Mouse (Mus musculus) liver, adult (tissue): ENCODE data around the gene Hipk3.

Experiments used
- GATA4 ChIP-seq: IDR thresholded peaks from 2 replicates; pipeline ENCODE4 v1.6.1; 2014; ENCODE audit warnings: mild to moderate bottlenecking, low read length; ENCODE audit not compliant: insufficient replicate concordance

Hipk3 gene

GRCm38 (mm10) chr2:104407913-104408312 is 86.3 kb downstream of the Hipk3 start:
- no peak for TF ChIP-seq GATA4

GRCm38 (mm10) chr2:104404036-104404435 is 90.2 kb downstream of the Hipk3 start:
- TF ChIP-seq GATA4 = no peak

- no peak for TF ChIP-seq GATA4
Measured at GRCm38 (mm10) chr2:104398651-104399290, 95.5 kb downstream of the Hipk3 start.

- TF ChIP-seq GATA4 = no peak
Measured at GRCm38 (mm10) chr2:104395961-104396360, 98.3 kb downstream of the Hipk3 start.

GRCm38 (mm10) chr2:104394769-104395168 is 99.5 kb downstream of the Hipk3 start:
- TF ChIP-seq GATA4 = no peak

- TF ChIP-seq GATA4 = no peak
Measured at GRCm38 (mm10) chr2:104392700-104393312, 101.4 kb downstream of the Hipk3 start.

GRCm38 (mm10) chr2:104389231-104389630 is 105.0 kb downstream of the Hipk3 start:
- TF ChIP-seq GATA4 = no peak

GRCm38 (mm10) chr2:104385941-104386340 is 108.3 kb downstream of the Hipk3 start:
- TF ChIP-seq GATA4 = no peak

- TF ChIP-seq GATA4 = no peak
Measured at GRCm38 (mm10) chr2:104383589-104383988, 110.7 kb downstream of the Hipk3 start.

- TF ChIP-seq GATA4 = no peak
Measured at GRCm38 (mm10) chr2:104382813-104383212, 111.4 kb downstream of the Hipk3 start.

GRCm38 (mm10) chr2:104379304-104379703 is 114.9 kb downstream of the Hipk3 start:
- no peak for TF ChIP-seq GATA4

- no peak for TF ChIP-seq GATA4
Measured at GRCm38 (mm10) chr2:104378791-104379190, 115.5 kb downstream of the Hipk3 start.

GRCm38 (mm10) chr2:104377990-104378389 is 116.3 kb downstream of the Hipk3 start:
- TF ChIP-seq GATA4 = no peak
